ENCODE assay signal across 9 mouse cellular contexts in genomic region chr13:81155322-81155721, GRCm38 (mm10).
DNase-seq lines count a peak whose midpoint lies in the region; ATAC-seq and TF ChIP-seq lines count a peak whose summit lies in the region.
"Had no signal": no experiment of that assay in that cellular context is flagged by ENCODE, and none has a peak within 500 bp of the region (broad histone marks: within the 10 kb centered on the region; RNA-seq: fewer than 3 reads in every experiment).

No protein-coding gene starts in this region.

- no peaks in the 10 kb centered on the region for H3K36me3 ChIP-seq in midbrain, embryonic 11.5 days (ENCODE audit: control insufficient read depth, insufficient read depth, low read length)
- H3K36me3 ChIP-seq in midbrain, embryonic 10.5 days, result peaks cover 24% of the 10 kb centered on the region
- no peaks in the 10 kb centered on the region; the same call in 1 of the 2 replicates for H3K36me3 ChIP-seq in forebrain, embryonic 12.5 days (replicated peaks)
- H3K36me3 ChIP-seq: limb, embryonic 12.5 days had no signal

- no peak overlapping the region for H3K4me3 ChIP-seq in midbrain, embryonic 11.5 days (ENCODE audit: low read depth, low read length)
- no peak overlapping the region for H3K4me3 ChIP-seq in midbrain, embryonic 10.5 days
- H3K4me3 ChIP-seq in bone marrow macrophage, adult 2 months (ENCODE audit: insufficient read depth, low read length), result no peak overlapping the region
- no peak overlapping the region for H3K4me3 ChIP-seq in forebrain, embryonic 12.5 days (replicated peaks)
- H3K4me3 ChIP-seq: limb, embryonic 12.5 days had no signal

- intact Hi-C loops in left cerebral cortex, postnatal 25 days (cut with DNase I), result loop anchor here (1.0 to 5.0 kb wide), 3 partner anchors 212 to 293 kb away; no protein-coding TSS in a partner anchor

- H3K27ac ChIP-seq in midbrain, embryonic 11.5 days (ENCODE audit: low read depth, low read length), result no peak overlapping the region
- no peak overlapping the region for H3K27ac ChIP-seq in midbrain, embryonic 10.5 days (replicated peaks)
- H3K27ac ChIP-seq in bone marrow macrophage, adult 2 months (ENCODE audit: insufficient read depth, low read depth, low read length), result no peak overlapping the region
- no peak overlapping the region for H3K27ac ChIP-seq in forebrain, embryonic 12.5 days
- H3K27ac ChIP-seq: limb, embryonic 12.5 days had no signal

- no peaks in the 10 kb centered on the region for H3K9me3 ChIP-seq in midbrain, embryonic 11.5 days (ENCODE audit: control insufficient read depth, low read length)
- no peaks in the 10 kb centered on the region for H3K9me3 ChIP-seq in midbrain, embryonic 10.5 days (replicated peaks)
- H3K9me3 ChIP-seq in forebrain, embryonic 12.5 days, result no peaks in the 10 kb centered on the region
- H3K9me3 ChIP-seq: limb, embryonic 12.5 days had no signal

- no peak for TF ChIP-seq POLR2A in bone marrow macrophage, adult 2 months (IDR thresholded peaks at IDR 0.05; ENCODE audit: borderline replicate concordance, low read depth, low read length)

- no peak overlapping the region for H3K4me2 ChIP-seq in midbrain, embryonic 11.5 days
- H3K4me2 ChIP-seq in forebrain, embryonic 12.5 days, result no peak overlapping the region
- H3K4me2 ChIP-seq: limb, embryonic 12.5 days had no signal

- no peak overlapping the region for H3K9ac ChIP-seq in midbrain, embryonic 11.5 days (ENCODE audit: low read length)
- H3K9ac ChIP-seq in forebrain, embryonic 12.5 days, result no peak overlapping the region
- H3K9ac ChIP-seq: limb, embryonic 12.5 days had no signal

- DNase-seq in midbrain, embryonic 11.5 days (ENCODE audit: low spot score, missing footprints), result peak; percentile 86
- DNase-seq in midbrain, embryonic 10.5 days (ENCODE audit: low spot score), result no peak
- peak; percentile 35 for DNase-seq in hindlimb bud, embryonic 11.5 days (ENCODE audit: extremely low spot score, low read depth, low spot score)
- peak; percentile 20 to 50 for DNase-seq in left cerebral cortex, postnatal 25 days (ENCODE audit: low spot score in 2 of 2)
- DNase-seq in retina, embryonic 14.5 days (ENCODE audit: low spot score), result peak; percentile 49
- no peak for DNase-seq in thymus, postnatal 10 days (ENCODE audit: low spot score in 2 of 2)

- no peaks in the 10 kb centered on the region for H3K27me3 ChIP-seq in midbrain, embryonic 11.5 days (ENCODE audit: control insufficient read depth, insufficient read depth, low read length)
- no peaks in the 10 kb centered on the region for H3K27me3 ChIP-seq in midbrain, embryonic 10.5 days (ENCODE audit: low read depth, poor library complexity, severe bottlenecking)
- H3K27me3 ChIP-seq in forebrain, embryonic 12.5 days, result no peaks in the 10 kb centered on the region
- H3K27me3 ChIP-seq: limb, embryonic 12.5 days had no signal

- peak; percentile 35; the same call in 1 of the 2 replicates for TF ChIP-seq CTCF in bone marrow macrophage, adult 2 months (IDR thresholded peaks at IDR 0.05; ENCODE audit: low read depth, low read length)

- no peaks in the 10 kb centered on the region for H3K4me1 ChIP-seq in midbrain, embryonic 11.5 days (ENCODE audit: control insufficient read depth, insufficient read depth, low read length)
- H3K4me1 ChIP-seq in midbrain, embryonic 10.5 days, result no peaks in the 10 kb centered on the region
- peaks cover 4% of the 10 kb centered on the region; the same call in 1 of the 2 replicates for H3K4me1 ChIP-seq in bone marrow macrophage, adult 2 months (ENCODE audit: control insufficient read depth, insufficient read depth, low read length)
- no peaks in the 10 kb centered on the region for H3K4me1 ChIP-seq in forebrain, embryonic 12.5 days
- H3K4me1 ChIP-seq: limb, embryonic 12.5 days had no signal

- peak; percentile 63; the same call in 1 of the 2 replicates for ATAC-seq in midbrain, embryonic 11.5 days (ENCODE audit: low FRiP score)
- ATAC-seq in forebrain, embryonic 12.5 days (ENCODE audit: low FRiP score), result peak; percentile 75; the same call in 1 of the 2 replicates

Comparison
In these comparisons a context has a peak if more than half of its experiments do, and no peak if none do; other contexts are left out.
1. DNase-seq: peak in midbrain, embryonic 11.5 days (single experiment), hindlimb bud, embryonic 11.5 days (single experiment), left cerebral cortex, postnatal 25 days (2 of 2) and retina, embryonic 14.5 days (single experiment); none in midbrain, embryonic 10.5 days (single experiment) and thymus, postnatal 10 days (0 of 2).